Mouse (Mus musculus) stomach, embryonic 16.5 days (tissue): ENCODE measurements at regions not wholly inside any gene's neighbourhood (a gene's known extent, or its start where the extent isn't known, plus 50 kb on each side); places are given as distances from the start of the nearest gene placed in this dataset.
"Not testable (repeated sequence)": the region's sequence is repeated elsewhere in the genome, so short reads cannot be mapped to it uniquely, and the experiment has no call there.

ENCODE experiments used
- ATAC-seq: fragments of 200-750 bp; cut with Nextera tagmentation; 2 replicates; pipeline ENCODE4 v1.8.0; 2017; ENCODE audit warnings: moderate number of reproducible peaks, moderate TSS enrichment; ENCODE audit not compliant: insufficient read depth, low FRiP score
- H3K27ac ChIP-seq: fragments of 300-500 bp; sonication (generic); 2 replicates; pipeline ENCODE4 v1.5.1; 2014; ENCODE audit warnings: low read length
- H3K27me3 ChIP-seq: fragments of 300-500 bp; sonication (generic); 2 replicates; pipeline ENCODE4 v1.6.1; 2014; ENCODE audit warnings: low read length, control low read depth, mixed read lengths; ENCODE audit not compliant: control insufficient read depth, insufficient read depth
- H3K36me3 ChIP-seq: fragments of 300-500 bp; sonication (generic); 2 replicates; pipeline ENCODE4 v1.6.1; 2014; ENCODE audit warnings: low read length; ENCODE audit not compliant: control insufficient read depth, insufficient read depth
- H3K4me1 ChIP-seq: fragments of 300-500 bp; sonication (generic); 2 replicates; pipeline ENCODE4 v1.6.1; 2014; ENCODE audit warnings: low read length, control low read depth, mixed read lengths; ENCODE audit not compliant: control insufficient read depth, insufficient read depth
- H3K4me2 ChIP-seq: fragments of 300-500 bp; sonication (generic); 2 replicates; pipeline ENCODE4 v1.6.1; 2014; ENCODE audit warnings: low read depth, low read length, mixed read lengths
- H3K4me3 ChIP-seq: fragments of 300-500 bp; sonication (generic); replicated peaks from 2 replicates; pipeline ENCODE4 v1.5.1; 2014; ENCODE audit warnings: mild to moderate bottlenecking, low read length
- H3K9ac ChIP-seq: fragments of 300-500 bp; sonication (generic); 2 replicates; pipeline ENCODE4 v1.6.1; 2014; ENCODE audit warnings: low read length
- H3K9me3 ChIP-seq: fragments of 300-500 bp; sonication (generic); replicated peaks from 2 replicates; pipeline ENCODE4 v1.6.1; 2016; ENCODE audit warnings: low read length, control low read depth; ENCODE audit not compliant: control insufficient read depth
- WGBS: fragments of 180-500 bp; shearing (Covaris S2); extraction: QIAGEN DNeasy Blood & Tissue Kit; methylation state at CpG from one replicate; pipeline ENCODE4 v1.1.7; 2014; 5-methylcytosine and 5-hydroxymethylcytosine counted together

DNA sequence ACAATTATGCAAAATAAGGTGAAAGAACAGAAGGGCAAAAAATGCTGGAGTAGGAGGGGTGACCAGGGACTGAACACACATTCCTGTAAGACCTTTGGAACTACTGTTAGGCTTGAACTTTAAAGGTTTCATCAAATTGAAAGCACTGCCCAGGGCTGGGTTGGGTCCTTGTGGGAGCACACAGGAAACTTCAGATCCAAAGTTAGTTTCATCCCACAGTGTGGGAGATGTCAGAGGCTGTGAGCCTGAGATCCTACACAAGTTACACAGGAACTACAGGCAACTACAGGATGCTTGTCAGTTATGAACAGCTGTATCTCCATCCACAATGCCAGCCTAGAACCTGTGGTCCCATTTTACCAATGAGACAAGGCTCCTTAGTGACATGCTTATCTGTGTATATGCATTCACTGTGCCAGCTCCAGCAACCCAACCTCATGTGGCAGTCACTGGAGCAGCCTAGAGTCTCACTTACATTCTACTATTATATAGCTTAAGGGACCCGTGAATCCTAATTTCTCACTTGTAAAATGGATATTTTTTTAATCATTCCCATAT is 1334.4 kb upstream of the A1bg start:
- ATAC-seq = no peak
- WGBS = 91% methylated on average over 1 of the region's 1 CpGs
- Histone ChIP-seq H3K27ac (no peak overlapping the region), H3K4me3 (no peak overlapping the region), H3K36me3 (no peaks in the 10 kb centered on the region), H3K9ac (no peak overlapping the region), H3K4me2 (no peak overlapping the region), H3K27me3 (no peaks in the 10 kb centered on the region), H3K4me1 (peaks cover 6% of the 10 kb centered on the region; the same call in 1 of the 2 replicates), H3K9me3 (no peaks in the 10 kb centered on the region)

DNA sequence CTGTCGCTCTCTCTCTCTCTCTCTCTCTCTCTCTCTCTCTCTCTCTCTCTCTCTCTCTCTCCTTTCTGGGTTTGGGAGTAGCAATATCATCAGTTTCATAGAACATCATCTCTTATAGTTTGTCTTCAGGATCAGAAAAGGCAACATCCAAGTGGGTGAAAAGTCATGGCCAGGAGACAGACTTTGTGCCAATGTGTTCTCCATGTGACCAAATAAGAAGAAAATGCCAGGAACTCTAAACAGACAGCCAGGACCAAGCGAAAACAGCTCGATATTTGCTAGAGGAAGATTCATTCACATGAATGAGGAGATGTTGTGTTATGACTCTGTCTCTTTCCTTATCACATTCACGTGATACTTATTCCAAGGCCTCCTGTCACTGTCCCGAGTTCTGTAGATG is 1332.8 kb upstream of the A1bg start:
- Histone ChIP-seq H3K36me3 (no peaks in the 10 kb centered on the region), H3K27ac (no peak overlapping the region), H3K4me2 (no peak overlapping the region), H3K9me3 (no peaks in the 10 kb centered on the region), H3K4me1 (peaks cover 6% of the 10 kb centered on the region; the same call in 1 of the 2 replicates), H3K4me3 (no peak overlapping the region), H3K9ac (no peak overlapping the region), H3K27me3 (no peaks in the 10 kb centered on the region)
- WGBS = 87% methylated on average over 5 of the region's 5 CpGs
- no peak for ATAC-seq

DNA sequence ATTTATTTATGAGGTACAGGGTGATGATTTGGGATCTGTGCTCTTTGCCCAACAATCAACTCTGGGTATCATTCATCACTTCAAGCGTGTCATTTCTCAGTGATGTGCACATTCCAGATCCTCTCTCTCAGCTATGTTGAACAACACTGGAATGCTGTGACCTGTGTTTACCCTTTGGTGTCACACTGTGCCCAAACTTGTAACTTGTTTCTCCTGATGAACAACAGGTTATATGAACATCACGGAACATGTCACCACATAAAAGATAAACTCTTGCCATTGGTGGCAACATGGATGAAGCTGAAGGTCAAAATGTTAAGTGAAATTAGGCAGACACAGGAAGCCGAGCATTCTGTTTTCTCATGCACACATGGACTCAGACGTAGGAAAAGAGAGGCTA is 1330.9 kb upstream of the A1bg start:
- Histone ChIP-seq H3K4me1 (peaks cover 6% of the 10 kb centered on the region; the same call in 1 of the 2 replicates), H3K4me2 (no peak overlapping the region), H3K27me3 (no peaks in the 10 kb centered on the region), H3K4me3 (no peak overlapping the region), H3K27ac (no peak overlapping the region), H3K9ac (no peak overlapping the region), H3K9me3 (no peaks in the 10 kb centered on the region), H3K36me3 (no peaks in the 10 kb centered on the region)
- WGBS = 77% methylated on average over 4 of the region's 4 CpGs
- no peak for ATAC-seq

DNA sequence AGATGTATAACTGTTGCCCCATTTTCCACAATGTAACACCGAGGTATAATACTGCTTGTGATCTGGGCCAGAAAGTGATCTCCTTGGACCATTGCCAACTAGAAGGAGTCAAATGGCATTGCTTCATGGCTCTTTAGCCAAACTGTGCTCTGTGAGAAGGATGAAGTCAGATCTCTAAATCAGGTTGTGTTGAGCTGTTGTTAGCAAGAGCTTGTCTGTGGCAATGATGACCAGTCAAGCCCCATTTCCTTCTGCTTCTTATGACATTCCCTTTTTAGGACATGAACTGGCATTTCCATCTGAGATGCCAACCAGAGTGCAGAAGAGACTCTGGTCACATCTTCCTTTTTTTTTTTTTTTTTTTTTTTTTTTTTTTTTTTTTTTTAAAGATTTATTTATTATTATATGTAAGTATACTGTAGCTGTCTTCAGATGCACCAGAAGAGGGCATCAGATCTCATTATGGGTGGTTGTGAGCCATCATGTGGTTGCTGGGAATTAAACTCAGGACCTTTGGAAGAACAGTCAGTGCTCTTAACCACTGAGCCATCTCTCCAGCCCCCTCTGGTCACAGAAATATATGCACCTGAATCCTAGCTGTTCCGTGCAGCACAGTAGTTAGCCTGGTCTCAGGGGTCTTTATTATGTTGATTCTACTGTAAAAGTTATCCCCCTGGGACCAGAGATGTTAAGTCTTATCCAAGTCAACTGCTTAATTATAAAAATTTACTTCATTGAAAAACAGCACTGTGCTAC is 1329.4 kb upstream of the A1bg start:
- not testable (repeated sequence) for H3K9ac ChIP-seq, H3K4me3 ChIP-seq, H3K27me3 ChIP-seq, ATAC-seq, H3K27ac ChIP-seq, H3K9me3 ChIP-seq, H3K36me3 ChIP-seq, H3K4me1 ChIP-seq, H3K4me2 ChIP-seq
- WGBS = 91% methylated on average over 2 of the region's 2 CpGs

DNA sequence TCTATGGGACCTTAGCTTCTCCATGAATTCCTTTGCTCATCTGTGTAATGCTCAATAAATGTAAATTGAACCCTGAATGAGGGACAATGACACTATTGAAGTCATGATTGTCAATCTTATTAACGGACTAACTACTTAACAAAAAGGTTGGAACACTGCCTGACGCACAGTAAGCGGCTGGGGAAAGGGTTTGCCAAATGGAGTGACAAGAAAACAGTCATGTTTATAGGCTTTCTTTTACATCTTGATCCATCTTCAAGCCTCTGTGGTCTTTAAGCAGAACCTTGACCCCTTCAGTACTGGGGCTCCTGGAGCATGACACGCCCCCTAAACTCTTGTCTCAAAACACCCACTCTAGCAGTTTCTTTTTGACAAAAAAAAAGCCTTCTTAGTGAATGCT is 1326.6 kb upstream of the A1bg start:
- 90% methylated on average over 4 of the region's 4 CpGs for WGBS
- Histone ChIP-seq H3K9me3 (no peaks in the 10 kb centered on the region), H3K27ac (no peak overlapping the region), H3K9ac (no peak overlapping the region), H3K4me2 (no peak overlapping the region), H3K27me3 (no peaks in the 10 kb centered on the region), H3K36me3 (no peaks in the 10 kb centered on the region), H3K4me3 (no peak overlapping the region), H3K4me1 (no peaks in the 10 kb centered on the region)
- ATAC-seq = no peak

DNA sequence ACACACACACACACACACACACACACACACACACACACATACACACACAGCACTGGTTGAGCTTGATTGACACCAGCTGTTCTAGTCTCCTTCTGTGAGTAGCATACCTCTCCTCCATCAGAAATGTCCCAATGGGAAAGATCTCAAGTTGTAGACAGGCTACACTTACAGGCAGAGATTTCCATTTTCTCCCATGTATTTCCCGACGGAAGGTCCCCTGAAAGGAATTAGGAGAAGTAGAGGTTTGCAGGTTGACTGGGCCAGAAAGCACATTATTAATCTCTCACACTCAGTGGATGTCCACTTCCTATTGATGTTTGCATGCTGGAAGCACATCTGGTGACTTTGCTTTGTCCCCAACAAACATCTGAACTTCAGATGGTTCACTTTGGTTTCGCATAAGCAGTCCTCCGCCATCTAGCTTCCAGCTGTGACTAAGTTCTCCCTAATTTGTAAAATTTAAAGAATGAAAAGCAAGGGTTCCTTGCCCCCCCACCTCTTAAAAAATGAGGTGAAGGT is 1323.8 kb upstream of the A1bg start:
- WGBS = 95% methylated on average over 4 of the region's 4 CpGs
- ATAC-seq = no peak
- H3K27me3 ChIP-seq = no peaks in the 10 kb centered on the region

DNA sequence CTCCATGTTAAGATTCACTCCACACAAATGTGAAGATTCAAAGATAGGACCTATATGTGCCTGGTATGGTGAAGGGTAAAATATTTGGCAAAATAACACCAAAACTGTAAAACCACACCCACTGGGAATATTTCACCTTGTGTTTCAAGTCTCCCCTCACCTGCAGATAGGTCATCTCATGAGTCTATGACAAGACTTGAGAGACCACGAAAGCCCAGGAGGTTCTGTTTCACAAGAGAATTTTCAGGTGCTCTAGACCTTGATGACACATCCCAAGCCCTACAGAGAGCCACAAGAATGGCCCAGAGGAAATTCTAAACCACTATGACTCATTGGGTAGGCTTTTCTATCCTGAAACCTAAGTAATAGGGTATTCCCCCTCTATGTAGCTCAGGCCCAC is 1322.4 kb upstream of the A1bg start:
- Histone ChIP-seq H3K4me3 (no peak overlapping the region), H3K4me1 (no peaks in the 10 kb centered on the region), H3K27me3 (no peaks in the 10 kb centered on the region), H3K27ac (no peak overlapping the region), H3K4me2 (no peak overlapping the region), H3K36me3 (no peaks in the 10 kb centered on the region), H3K9me3 (no peaks in the 10 kb centered on the region), H3K9ac (no peak overlapping the region)
- ATAC-seq = no peak
- WGBS = 88% methylated on average over 1 of the region's 1 CpGs

More for the DNA sequence above, 1323.8 kb upstream of the A1bg start:
- H3K4me1 ChIP-seq = no peaks in the 10 kb centered on the region
- H3K36me3 ChIP-seq = no peaks in the 10 kb centered on the region
- H3K4me2 ChIP-seq = no peak overlapping the region
- H3K9me3 ChIP-seq = no peaks in the 10 kb centered on the region
- no peak overlapping the region for H3K9ac ChIP-seq
- H3K4me3 ChIP-seq = no peak overlapping the region
- H3K27ac ChIP-seq = no peak overlapping the region

DNA sequence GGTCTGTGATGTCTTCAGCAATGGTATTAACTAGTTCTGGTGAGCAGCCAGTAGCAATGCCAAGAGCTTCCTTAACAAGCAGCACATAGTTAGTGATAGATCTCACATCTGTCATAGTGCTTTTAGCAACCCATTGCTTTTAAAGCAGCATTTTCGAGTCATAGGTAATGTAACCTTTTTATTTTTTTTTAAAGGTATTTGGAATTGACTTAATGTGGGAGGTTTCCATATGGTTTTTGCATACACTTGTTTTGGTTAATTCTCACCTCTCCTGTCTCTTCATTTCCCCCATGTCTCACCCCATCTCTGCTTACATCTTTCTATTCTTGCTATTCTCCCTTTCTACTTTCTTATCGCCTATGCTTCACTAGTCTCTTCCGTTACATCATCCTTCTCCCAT is 1322.0 kb upstream of the A1bg start:
- no peak overlapping the region for H3K4me2 ChIP-seq
- H3K4me3 ChIP-seq = no peak overlapping the region
- H3K9me3 ChIP-seq = no peaks in the 10 kb centered on the region
- no peak overlapping the region for H3K9ac ChIP-seq
- no peaks in the 10 kb centered on the region for H3K36me3 ChIP-seq
- 96% methylated on average over 3 of the region's 3 CpGs for WGBS
- no peaks in the 10 kb centered on the region for H3K4me1 ChIP-seq
- no peak overlapping the region for H3K27ac ChIP-seq
- ATAC-seq = no peak
- H3K27me3 ChIP-seq = no peaks in the 10 kb centered on the region

DNA sequence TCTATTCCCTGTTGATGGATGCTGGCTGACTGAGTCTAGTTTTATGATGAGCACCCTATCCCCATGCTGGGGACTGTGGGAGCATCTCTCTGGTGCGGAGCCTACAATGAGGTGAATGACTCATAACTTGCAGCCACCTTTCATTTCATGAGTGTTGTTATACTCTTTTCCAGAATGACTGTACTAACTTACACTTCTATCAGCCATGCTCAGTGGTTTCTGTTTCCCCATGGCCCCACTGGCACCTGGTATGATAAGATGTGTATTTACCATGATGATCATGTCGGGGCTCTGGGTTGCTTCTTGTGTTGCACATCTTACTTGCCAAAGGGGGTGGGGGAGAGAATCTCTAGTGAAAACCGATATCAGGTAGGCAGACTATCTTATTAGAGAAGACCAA is 1317.2 kb upstream of the A1bg start:
- WGBS = 95% methylated on average over 3 of the region's 3 CpGs
- ATAC-seq = no peak
- no peak overlapping the region for H3K9ac ChIP-seq

More for the DNA sequence above, 1317.2 kb upstream of the A1bg start:
- no peaks in the 10 kb centered on the region for H3K27me3 ChIP-seq
- H3K9me3 ChIP-seq = no peaks in the 10 kb centered on the region
- no peaks in the 10 kb centered on the region for H3K36me3 ChIP-seq
- no peak overlapping the region for H3K4me2 ChIP-seq
- H3K4me3 ChIP-seq = no peak overlapping the region
- H3K4me1 ChIP-seq = no peaks in the 10 kb centered on the region
- no peak overlapping the region for H3K27ac ChIP-seq
